Mouse (Mus musculus): ENCODE results near the gene Pde4c. TPM values are rescaled to one million over a fixed set of nuclear protein-coding genes. Genes with fewer than 3 reads are reported as not detected.

Pde4c gene
- polyA plus RNA-seq, 1 experiment from 2014 or later: 0.16 TPM

Small RNAs within 50 kb of the gene (microRNA-seq; reads per million reads assigned to microRNA genes)
- gene Mir7240: not detected

Other genes with a start within 250 kb of the Pde4c start
- gene Klhl26, start 246.8 kb upstream of the Pde4c start, polyA plus RNA-seq (2015; fragmentation: Nextera tagmentation; extraction: Ambion mirVana): 26.2 and 27.1 TPM in 2 replicates
- gene Tmem59l, start 236.4 kb upstream of the Pde4c start, polyA plus RNA-seq (2015; fragmentation: Nextera tagmentation; extraction: Ambion mirVana): 6.5 and 6.6 TPM in 2 replicates
- gene Crlf1, start 230.6 kb upstream of the Pde4c start, polyA plus RNA-seq (2015; fragmentation: Nextera tagmentation; extraction: Ambion mirVana): 181 and 186 TPM in 2 replicates
- gene Rex1bd, start 217.0 kb upstream of the Pde4c start, polyA plus RNA-seq (2015; fragmentation: Nextera tagmentation; extraction: Ambion mirVana): 120 and 122 TPM in 2 replicates
- gene Uba52, start 212.9 kb upstream of the Pde4c start, polyA plus RNA-seq (2015; fragmentation: Nextera tagmentation; extraction: Ambion mirVana): 909 and 953 TPM in 2 replicates
- gene Fkbp8, start 196.0 kb upstream of the Pde4c start, polyA plus RNA-seq (2015; fragmentation: Nextera tagmentation; extraction: Ambion mirVana): 307 and 313 TPM in 2 replicates
- gene Kxd1, start 195.8 kb upstream of the Pde4c start, polyA plus RNA-seq (2015; fragmentation: Nextera tagmentation; extraction: Ambion mirVana): 50.0 and 54.4 TPM in 2 replicates
- 17.2 and 17.5 TPM in 2 replicates for gene Ell, start 184.3 kb upstream of the Pde4c start, polyA plus RNA-seq (2015; fragmentation: Nextera tagmentation; extraction: Ambion mirVana)
- gene Isyna1, start 129.3 kb upstream of the Pde4c start, polyA plus RNA-seq (2015; fragmentation: Nextera tagmentation; extraction: Ambion mirVana): 134 TPM in 2 replicates
- 111 and 122 TPM in 2 replicates for gene Ssbp4, start 114.8 kb upstream of the Pde4c start, polyA plus RNA-seq (2015; fragmentation: Nextera tagmentation; extraction: Ambion mirVana)
- 1.9 and 2.5 TPM in 2 replicates for gene Lrrc25, start 107.6 kb upstream of the Pde4c start, polyA plus RNA-seq (2015; fragmentation: Nextera tagmentation; extraction: Ambion mirVana)
- gene Gdf15, start 91.3 kb upstream of the Pde4c start, polyA plus RNA-seq (2015; fragmentation: Nextera tagmentation; extraction: Ambion mirVana): 0.31 and 0.45 TPM in 2 replicates
- gene Pgpep1, start 63.3 kb upstream of the Pde4c start, polyA plus RNA-seq (2015; fragmentation: Nextera tagmentation; extraction: Ambion mirVana): 38.5 and 47.7 TPM in 2 replicates
- 268 and 320 TPM in 2 replicates for gene Lsm4, start 50.5 kb upstream of the Pde4c start, polyA plus RNA-seq (2015; fragmentation: Nextera tagmentation; extraction: Ambion mirVana)
- gene Jund, start 24.8 kb upstream of the Pde4c start, polyA plus RNA-seq (2015; fragmentation: Nextera tagmentation; extraction: Ambion mirVana): 49.7 TPM in 2 replicates
- 0.02 TPM in 1 of 2 replicates, not detected in the other for gene Iqcn, start 20.3 kb upstream of the Pde4c start, polyA plus RNA-seq (2015; fragmentation: Nextera tagmentation; extraction: Ambion mirVana)
- not detected in 2 replicates for gene Gm3336, start 5.2 kb upstream of the Pde4c start, polyA plus RNA-seq (2015; fragmentation: Nextera tagmentation; extraction: Ambion mirVana)
- 12.8 and 12.9 TPM in 2 replicates for gene Rab3a, start 31.0 kb downstream of the Pde4c start, polyA plus RNA-seq (2015; fragmentation: Nextera tagmentation; extraction: Ambion mirVana)
- gene Mpv17l2, start 37.2 kb downstream of the Pde4c start, polyA plus RNA-seq (2015; fragmentation: Nextera tagmentation; extraction: Ambion mirVana): 35.4 and 36.2 TPM in 2 replicates
- 56.1 and 56.8 TPM in 2 replicates for gene Pik3r2, start 53.0 kb downstream of the Pde4c start, polyA plus RNA-seq (2015; fragmentation: Nextera tagmentation; extraction: Ambion mirVana)
- 13.6 and 15.8 TPM in 2 replicates for gene Mast3, start 81.3 kb downstream of the Pde4c start, polyA plus RNA-seq (2015; fragmentation: Nextera tagmentation; extraction: Ambion mirVana)
- gene Il12rb1, start 84.7 kb downstream of the Pde4c start, polyA plus RNA-seq (2015; fragmentation: Nextera tagmentation; extraction: Ambion mirVana): 0.16 and 0.27 TPM in 2 replicates
- 4.5 and 5.5 TPM in 2 replicates for gene Arrdc2, start 116.0 kb downstream of the Pde4c start, polyA plus RNA-seq (2015; fragmentation: Nextera tagmentation; extraction: Ambion mirVana)
- 1.2 TPM in 2 replicates for gene Kcnn1, start 139.5 kb downstream of the Pde4c start, polyA plus RNA-seq (2015; fragmentation: Nextera tagmentation; extraction: Ambion mirVana)
- 112 and 118 TPM in 2 replicates for gene Ccdc124, start 150.2 kb downstream of the Pde4c start, polyA plus RNA-seq (2015; fragmentation: Nextera tagmentation; extraction: Ambion mirVana)
- 0.25 and 0.29 TPM in 2 replicates for gene Slc5a5, start 169.0 kb downstream of the Pde4c start, polyA plus RNA-seq (2015; fragmentation: Nextera tagmentation; extraction: Ambion mirVana)
- 4,502 and 4,535 TPM in 2 replicates for gene Rpl18a, start 173.7 kb downstream of the Pde4c start, polyA plus RNA-seq (2015; fragmentation: Nextera tagmentation; extraction: Ambion mirVana)
- gene Map1s, start 182.2 kb downstream of the Pde4c start, polyA plus RNA-seq (2015; fragmentation: Nextera tagmentation; extraction: Ambion mirVana): 49.8 and 50.9 TPM in 2 replicates

Data from lung, embryonic 15.5 days (tissue).